Mouse (Mus musculus): ENCODE results near the gene Styxl1.

The Styxl1 gene

DNA sequence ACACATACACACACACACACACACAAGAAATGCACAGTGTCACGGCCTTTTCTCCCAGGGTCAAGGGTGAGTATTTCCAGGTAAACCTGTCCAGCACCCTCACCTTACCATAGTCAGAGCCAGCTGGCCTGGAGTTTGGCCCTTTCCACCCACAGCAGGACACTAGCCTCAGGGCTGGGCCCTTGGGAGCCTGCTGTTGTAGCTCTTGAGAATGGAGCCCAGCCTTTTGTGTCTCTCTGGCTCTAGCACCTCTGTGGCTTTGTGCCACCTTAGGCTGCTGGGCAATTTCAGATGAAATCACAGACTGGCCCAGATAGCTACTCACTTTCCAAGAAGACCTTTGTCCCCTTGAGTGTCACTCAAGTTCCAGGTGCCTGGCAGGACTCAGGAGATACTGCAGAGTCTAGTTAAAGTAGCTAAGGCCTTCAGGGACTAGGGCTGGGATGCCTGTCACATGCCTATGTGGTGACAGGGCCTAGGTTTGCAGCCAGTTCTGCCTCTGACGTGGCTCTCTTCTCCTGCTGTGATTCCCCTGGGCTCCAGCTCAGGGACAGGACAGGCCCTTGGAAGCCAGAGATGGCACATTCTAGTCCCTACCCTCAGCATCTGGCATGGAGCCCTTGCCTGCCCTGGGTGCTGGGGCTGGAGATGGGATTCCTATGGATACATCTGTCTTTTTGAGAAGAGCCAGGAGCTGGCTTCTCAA, 51.4 kb downstream of the Styxl1 start:
- peak; percentile 18 for DNase-seq (ENCODE audit: low read depth, low spot score)

- DNase-seq (ENCODE audit: low read depth, low spot score), result no peak
Observed at GRCm38 (mm10) chr5:135725991-135726390, 52.2 kb downstream of the Styxl1 start.

DNA sequence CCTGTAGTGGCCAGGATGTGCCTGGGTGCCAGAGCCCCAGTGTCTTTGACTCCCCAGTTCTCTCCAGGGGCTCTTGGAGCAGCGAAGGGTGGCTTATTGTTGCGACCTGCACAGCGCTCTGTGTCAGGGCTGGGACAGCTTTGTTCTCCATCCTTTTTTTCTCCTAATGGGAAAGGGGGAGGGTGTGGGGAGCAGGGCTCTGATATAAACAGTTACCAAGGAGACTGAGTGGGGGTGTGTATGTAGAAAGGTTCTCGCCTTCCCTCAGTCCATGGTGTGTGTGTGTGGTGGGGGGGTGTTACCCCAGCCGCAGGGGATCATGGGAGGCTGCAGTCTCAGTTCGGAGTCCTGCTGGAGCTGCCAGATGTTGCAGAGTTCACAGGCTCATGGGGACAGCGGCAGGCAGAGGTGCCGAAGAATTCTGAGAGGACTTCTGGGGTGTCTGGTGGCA, 52.8 kb downstream of the Styxl1 start:
- peak; percentile 90 for DNase-seq (ENCODE audit: low read depth, low spot score)

- DNase-seq (ENCODE audit: low read depth, low spot score), result peak; percentile 68
Observed at GRCm38 (mm10) chr5:135724536-135725322, 53.5 kb downstream of the Styxl1 start.

DNA sequence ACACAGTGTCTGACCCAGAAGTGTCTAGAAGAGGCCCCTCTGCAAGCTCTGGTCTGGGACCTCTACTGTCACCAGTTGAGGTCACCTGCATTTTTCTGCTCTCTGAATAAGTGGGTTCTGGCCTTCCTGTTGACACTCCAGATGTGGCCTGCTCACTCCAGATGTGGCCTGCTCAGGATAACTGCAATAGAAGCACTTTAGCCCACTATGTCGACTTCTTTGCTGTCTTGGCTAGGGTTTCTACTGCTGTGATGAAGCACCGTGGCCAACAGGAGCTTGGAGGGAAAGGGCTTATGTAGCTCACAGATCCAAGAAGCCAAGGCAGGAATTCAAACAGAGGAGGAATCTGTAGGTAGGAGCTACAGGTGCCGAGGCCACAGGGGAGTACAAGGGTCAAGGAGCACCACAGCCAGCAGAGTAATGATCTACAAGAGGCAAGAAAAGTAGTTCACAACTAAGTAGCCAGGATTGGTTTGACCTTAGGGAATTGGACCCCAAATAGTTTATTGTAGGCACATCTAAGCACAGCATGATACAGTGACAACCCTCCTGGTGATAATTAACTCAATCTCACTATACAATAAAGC, 54.9 kb downstream of the Styxl1 start:
- DNase-seq (ENCODE audit: low read depth, low spot score), result no peak

DNA sequence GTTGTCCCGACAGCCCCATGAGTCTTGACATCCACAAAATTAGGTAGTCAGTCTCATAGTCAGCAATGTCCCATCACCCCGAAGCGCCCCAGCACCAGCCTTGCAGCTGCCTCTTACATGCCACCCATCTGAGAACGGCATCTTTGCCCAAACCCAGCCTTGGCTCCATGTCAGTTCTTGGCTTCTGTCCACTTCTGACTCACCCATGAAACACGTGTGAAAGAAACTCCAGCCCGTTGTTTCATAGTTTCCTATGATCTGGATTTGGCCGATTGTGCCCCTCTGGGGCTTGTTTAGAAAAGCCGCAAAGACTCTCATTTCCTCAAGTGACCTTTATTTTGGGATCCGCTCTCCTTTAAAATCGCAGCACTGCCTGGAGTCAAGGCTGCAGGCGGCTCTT, 56.1 kb downstream of the Styxl1 start:
- peak; percentile 79 for DNase-seq (ENCODE audit: low read depth, low spot score)

DNA sequence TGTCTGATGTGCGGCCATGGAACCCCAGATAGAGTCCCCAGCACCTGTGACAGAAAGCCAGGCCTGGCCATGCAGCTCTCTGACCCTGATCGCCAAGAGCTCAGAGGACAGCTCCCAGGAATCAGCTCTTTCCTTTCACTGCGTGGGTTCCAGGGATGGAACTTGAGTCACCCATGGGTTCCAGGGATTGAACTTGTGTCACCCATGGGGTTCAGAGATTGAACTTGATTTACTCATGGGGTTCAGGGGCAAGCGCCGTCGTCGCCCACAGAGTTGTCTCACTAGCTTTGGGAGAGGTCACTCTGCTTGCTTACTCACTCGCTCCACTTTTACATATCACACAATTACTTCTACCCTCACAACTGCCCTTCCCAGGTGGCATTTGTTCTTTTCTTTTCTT, 57.1 kb downstream of the Styxl1 start:
- no peak for DNase-seq (ENCODE audit: low read depth, low spot score)

DNA sequence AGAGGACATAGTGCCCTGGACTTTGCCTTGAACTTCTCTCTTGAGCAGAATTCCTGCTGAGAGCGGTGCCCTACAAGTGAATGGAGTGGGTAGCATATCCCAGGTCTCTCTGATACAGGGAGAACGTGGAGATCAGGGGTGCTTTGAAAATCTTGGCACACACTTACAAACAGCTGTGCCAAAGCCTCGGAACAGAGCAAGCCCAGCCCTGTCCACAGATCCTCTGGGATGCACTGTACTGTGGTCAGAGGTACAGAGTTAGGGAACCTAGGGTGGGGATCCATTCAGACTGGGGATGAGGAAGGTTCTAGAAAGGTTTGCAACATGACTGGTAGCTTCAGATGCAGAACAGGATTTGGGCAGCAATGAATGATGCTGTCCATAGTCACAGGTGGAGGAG, 58.1 kb downstream of the Styxl1 start:
- no peak for DNase-seq (ENCODE audit: low read depth, low spot score)

- DNase-seq (ENCODE audit: low read depth, low spot score), result no peak
Observed at GRCm38 (mm10) chr5:135719586-135720120, 58.5 kb downstream of the Styxl1 start.

- DNase-seq (ENCODE audit: low read depth, low spot score), result no peak
Observed at GRCm38 (mm10) chr5:135715624-135716023, 62.6 kb downstream of the Styxl1 start.

- DNase-seq (ENCODE audit: low read depth, low spot score), result peak; percentile 88
Observed at GRCm38 (mm10) chr5:135713441-135714218, 64.6 kb downstream of the Styxl1 start.

GRCm38 (mm10) chr5:135712803-135713202, 65.4 kb downstream of the Styxl1 start:
- DNase-seq (ENCODE audit: low read depth, low spot score), result peak; percentile 83

- no peak for DNase-seq (ENCODE audit: low read depth, low spot score)
Observed at GRCm38 (mm10) chr5:135711582-135712355, 66.4 kb downstream of the Styxl1 start.

DNA sequence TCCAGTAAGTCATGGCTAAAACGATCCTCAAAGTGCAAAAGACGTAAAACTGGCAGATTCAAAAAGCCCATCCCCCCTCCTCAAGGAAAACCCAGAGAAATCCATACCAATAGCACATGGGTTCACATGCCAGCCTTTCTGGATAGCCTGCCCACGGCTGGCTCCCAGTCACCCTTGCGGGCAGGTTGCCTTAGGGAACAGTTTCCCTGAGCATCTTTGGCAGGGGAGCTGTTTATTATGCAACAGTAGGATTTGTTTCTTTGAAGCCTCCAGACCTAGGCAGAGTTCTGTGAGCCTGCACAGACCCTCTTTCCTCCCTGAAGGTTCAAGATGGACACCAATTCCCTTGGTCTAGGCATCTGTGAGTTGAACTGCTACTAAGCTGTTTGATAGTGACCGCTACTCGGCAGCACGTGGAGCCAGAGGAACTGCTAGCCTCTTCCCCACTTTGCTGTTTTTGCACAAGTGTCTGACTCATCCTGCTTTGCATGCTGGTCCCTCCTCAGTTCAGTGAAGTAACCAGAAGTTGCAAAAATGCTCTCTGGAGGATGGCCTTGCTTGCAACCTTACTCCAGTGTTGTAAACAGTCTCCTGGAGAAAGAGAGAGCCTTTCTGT, 67.5 kb downstream of the Styxl1 start:
- DNase-seq (ENCODE audit: low read depth, low spot score), result peak; percentile 76

GRCm38 (mm10) chr5:135709716-135710115, 68.5 kb downstream of the Styxl1 start:
- no peak for DNase-seq (ENCODE audit: low read depth, low spot score)

- DNase-seq (ENCODE audit: low read depth, low spot score), result no peak
Observed at GRCm38 (mm10) chr5:135707855-135708254, 70.3 kb downstream of the Styxl1 start.

DNA sequence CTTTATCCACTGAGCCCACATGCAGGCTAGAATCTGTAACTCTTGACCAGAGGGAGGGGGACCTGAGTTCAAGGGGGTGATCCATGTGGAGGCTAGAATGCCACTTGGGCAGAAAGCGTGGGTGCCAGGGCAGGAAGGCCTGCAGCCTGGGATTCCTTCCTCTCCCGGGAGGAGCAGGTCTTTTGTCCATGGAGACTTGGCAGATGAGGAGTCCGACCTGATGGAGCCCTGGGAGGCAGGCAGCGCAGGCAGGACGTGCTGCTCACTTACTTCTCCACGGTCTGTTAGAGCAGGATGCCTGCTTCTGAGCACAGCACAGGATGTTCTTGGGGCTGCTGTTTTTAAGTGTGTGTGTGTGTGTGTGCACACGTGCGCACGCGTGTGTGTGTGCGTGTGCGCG, 71.1 kb downstream of the Styxl1 start:
- no peak for DNase-seq (ENCODE audit: low read depth, low spot score)

DNA sequence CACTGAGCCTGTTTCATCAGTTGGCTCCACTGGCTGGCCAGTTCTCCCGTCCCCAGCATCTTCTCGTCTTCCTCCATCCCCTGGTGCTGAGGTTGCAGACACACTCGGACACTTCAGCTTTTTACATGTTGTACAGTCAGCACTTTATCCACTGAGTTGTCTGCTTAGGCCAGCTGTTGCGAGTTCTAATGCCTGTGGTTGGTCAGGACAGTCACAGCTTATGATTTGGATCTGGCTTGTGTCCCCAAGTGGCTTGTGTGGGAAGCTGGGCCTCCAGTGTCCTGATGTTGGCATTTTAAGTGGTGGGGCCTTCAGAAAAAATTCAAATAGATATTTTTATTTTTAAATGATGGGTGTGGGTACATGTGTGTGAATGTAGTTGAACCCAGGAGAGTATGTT, 72.8 kb downstream of the Styxl1 start:
- DNase-seq (ENCODE audit: low read depth, low spot score), result no peak

DNA sequence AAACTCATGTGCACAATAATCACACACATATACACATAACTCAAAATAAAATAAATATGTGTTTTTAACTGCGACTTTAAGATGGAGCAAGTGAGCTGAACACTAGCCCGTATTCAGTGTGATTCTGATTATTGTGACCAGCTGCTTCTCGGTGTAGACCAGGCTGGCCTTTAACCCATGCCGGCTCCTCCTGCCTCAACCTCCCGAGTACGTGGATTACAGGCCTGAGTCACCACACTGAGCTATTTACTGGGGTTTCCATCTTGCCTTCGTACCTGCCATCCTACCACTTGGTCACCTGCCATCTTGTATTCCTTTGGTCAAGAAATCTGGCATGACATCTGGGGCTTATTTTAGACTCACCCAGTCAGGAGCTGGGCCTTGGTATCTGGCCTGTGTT, 74.8 kb downstream of the Styxl1 start:
- no peak for DNase-seq (ENCODE audit: low read depth, low spot score)

- DNase-seq (ENCODE audit: low read depth, low spot score), result peak; percentile 92
Observed at GRCm38 (mm10) chr5:135702682-135703192, 75.4 kb downstream of the Styxl1 start.
